In the genomic region with DNA sequence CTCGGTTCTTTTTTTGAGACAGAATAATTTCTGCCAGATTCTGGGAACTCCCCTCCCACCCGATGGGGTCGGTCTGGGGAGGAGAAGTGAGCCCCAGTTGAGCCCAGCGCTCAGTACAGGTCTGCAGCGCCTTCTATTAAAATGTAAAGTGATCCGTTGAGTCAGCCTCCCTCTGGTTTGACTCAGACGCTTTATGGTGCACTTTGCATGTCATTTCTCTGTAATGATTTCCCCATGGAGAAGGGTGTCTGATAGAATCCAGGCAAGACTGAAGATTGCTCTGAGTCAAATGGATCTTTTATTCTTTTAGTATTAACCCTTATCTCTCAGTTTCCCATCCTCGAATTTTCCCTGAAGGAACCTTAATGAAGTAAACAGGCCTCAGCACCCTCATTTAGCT, we compare ENCODE assay signal across 14 mouse cellular contexts.
DNase-seq lines count a peak whose midpoint lies in the region; ATAC-seq and TF ChIP-seq lines count a peak whose summit lies in the region.
"Had no signal": no experiment of that assay in that cellular context is flagged by ENCODE, and none has a peak within 500 bp of the region (broad histone marks: within the 10 kb centered on the region; RNA-seq: fewer than 3 reads in every experiment).

No protein-coding gene starts in this region.

- H3K27ac ChIP-seq in hindbrain, embryonic 10.5 days, result peak overlapping the region; percentile 87
- H3K27ac ChIP-seq in midbrain, embryonic 12.5 days (replicated peaks), result peak overlapping the region; percentile 74
- no peak overlapping the region for H3K27ac ChIP-seq in layer of hippocampus, adult 2 months
- H3K27ac ChIP-seq: lung, embryonic 15.5 days had no signal

- peaks cover 73% of the 10 kb centered on the region for H3K4me1 ChIP-seq in hindbrain, embryonic 10.5 days (replicated peaks)
- peaks cover 81% of the 10 kb centered on the region for H3K4me1 ChIP-seq in midbrain, embryonic 12.5 days

- no peaks in the 10 kb centered on the region for H3K9me3 ChIP-seq in hindbrain, embryonic 10.5 days
- H3K9me3 ChIP-seq in midbrain, embryonic 12.5 days, result no peaks in the 10 kb centered on the region
- H3K9me3 ChIP-seq: G1E; lung, embryonic 15.5 days had no signal

- peak; percentile 14; the same call in 1 of the 2 replicates for ATAC-seq in midbrain, embryonic 12.5 days (ENCODE audit: low FRiP score, low read depth)

- peak overlapping the region; percentile 11; the same call in 1 of the 2 replicates for H3K4me2 ChIP-seq in midbrain, embryonic 12.5 days (replicated peaks)
- H3K4me2 ChIP-seq: lung, embryonic 15.5 days had no signal

- H3K4me3 ChIP-seq in hindbrain, embryonic 10.5 days, result no peak overlapping the region
- H3K4me3 ChIP-seq in midbrain, embryonic 12.5 days, result no peak overlapping the region
- no peak overlapping the region for H3K4me3 ChIP-seq in layer of hippocampus, adult 2 months
- H3K4me3 ChIP-seq: lung, embryonic 15.5 days had no signal

- DNase-seq in 3T3-L1 (ENCODE audit: low read depth, low spot score), result peak; percentile 39
- DNase-seq in brain, adult 2 months (ENCODE audit: low read depth, low spot score), result peak; percentile 45
- no peak for DNase-seq in hindbrain, embryonic 10.5 days (ENCODE audit: low spot score)
- DNase-seq in cerebellum, adult 11 months, result no peak
- DNase-seq in urinary bladder, adult 18-20 months (ENCODE audit: low spot score in 2 of 2), result no peak
- no peak for DNase-seq in layer of hippocampus, adult 2 months (ENCODE audit: low spot score in 2 of 2)
- DNase-seq in adrenal gland, adult (ENCODE audit: inconsistent age in 2 of 2, low spot score in 1 of 2), result no peak
- DNase-seq: cerebellum, adult 9-11 months; kidney, postnatal 4 days; left cerebral cortex, postnatal 4 days; right cerebral cortex, postnatal 25 days had no signal

- WGBS in hindbrain, embryonic 10.5 days, result 15% methylated on average over 8 of the region's 8 CpGs
- 12% methylated on average over 8 of the region's 8 CpGs for WGBS in midbrain, embryonic 12.5 days

- no peaks in the 10 kb centered on the region for H3K36me3 ChIP-seq in hindbrain, embryonic 10.5 days
- H3K36me3 ChIP-seq in midbrain, embryonic 12.5 days, result no peaks in the 10 kb centered on the region
- H3K36me3 ChIP-seq: G1E; lung, embryonic 15.5 days had no signal

- H3K27me3 ChIP-seq in hindbrain, embryonic 10.5 days (ENCODE audit: insufficient read depth, poor library complexity, severe bottlenecking), result no peaks in the 10 kb centered on the region
- H3K27me3 ChIP-seq in midbrain, embryonic 12.5 days, result no peaks in the 10 kb centered on the region
- H3K27me3 ChIP-seq: lung, embryonic 15.5 days had no signal

- no peak for TF ChIP-seq CTCF in layer of hippocampus, adult 2 months (conservative IDR thresholded peaks at IDR 0.05)

- 0 out of 2 replicates have a peak overlapping the region, but pooled peaks have one; percentile 34 for H3K9ac ChIP-seq in midbrain, embryonic 12.5 days (replicated peaks)
- H3K9ac ChIP-seq: lung, embryonic 15.5 days had no signal

Comparison
In these comparisons a context has a peak if more than half of its experiments do, and no peak if none do; other contexts are left out.
1. DNase-seq: peak in 3T3-L1 (single experiment) and brain, adult 2 months (single experiment); none in hindbrain, embryonic 10.5 days (single experiment), cerebellum, adult 11 months (single experiment), urinary bladder, adult 18-20 months (0 of 2), layer of hippocampus, adult 2 months (0 of 2) and adrenal gland, adult (0 of 2).